Mouse (Mus musculus) brain, embryonic 14.5 days (tissue): ENCODE measurements at regions not wholly inside any gene's neighbourhood (a gene's known extent, or its start where the extent isn't known, plus 50 kb on each side); places are given as distances from the start of the nearest gene placed in this dataset.

Experiments
- CTCF ChIP-seq: fragments of 200-500 bp; IDR thresholded peaks from 2 replicates; pipeline ENCODE4 v1.5.1; 2012; ENCODE audit warnings: inconsistent platforms, mild to moderate bottlenecking, moderate library complexity, borderline replicate concordance; ENCODE audit not compliant: insufficient read depth, insufficient read length; ENCODE audit errors: extremely low read depth
- POLR2A ChIP-seq: fragments of 200-500 bp; IDR thresholded peaks from 2 replicates; pipeline ENCODE4 v1.6.1; 2012; ENCODE audit warnings: mild to moderate bottlenecking, inconsistent platforms, borderline replicate concordance; ENCODE audit not compliant: poor library complexity, insufficient read depth, insufficient read length, severe bottlenecking; ENCODE audit errors: extremely low read depth

DNA sequence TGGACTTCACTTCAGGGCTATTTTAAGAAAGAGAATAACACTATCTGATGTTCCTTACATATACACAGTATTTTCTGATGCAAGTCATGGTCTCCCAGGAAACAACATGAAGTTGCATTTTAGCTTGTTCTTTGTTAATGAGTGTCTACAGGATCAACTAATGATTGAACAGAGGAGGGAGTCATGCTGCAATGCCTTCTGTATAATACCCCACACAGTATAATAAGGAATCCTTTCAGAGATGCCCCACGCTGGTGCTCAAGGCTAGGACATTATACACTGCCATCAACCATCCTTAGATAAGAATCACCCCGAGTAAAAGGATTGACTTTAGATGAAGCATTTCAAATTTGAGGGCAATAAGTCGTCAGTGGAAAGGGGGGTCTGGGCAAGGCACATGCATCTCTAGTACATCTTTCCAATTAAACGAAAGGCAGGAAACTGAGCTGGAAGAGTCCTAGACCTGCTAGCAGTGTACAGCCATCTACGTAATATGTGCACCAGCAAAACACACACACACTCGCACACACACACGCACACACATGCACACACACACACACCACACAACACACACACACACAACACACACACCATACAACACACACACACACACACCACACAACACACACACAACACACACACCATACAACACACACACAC, 252.6 kb upstream of the Rag2 start:
- TF ChIP-seq CTCF (no peak), POLR2A (no peak)
